Mouse (Mus musculus) urinary bladder, postnatal 14 days (tissue): ENCODE measurements around the gene Lgr4.

ENCODE experiments used
- DNase-seq: peaks from one replicate; pipeline ENCODE4 v3.0.0; 2021; ENCODE audit warnings: low spot score

Lgr4 gene

GRCm38 (mm10) chr2:109979209-109979608 lies 61.8 kb downstream of the Lgr4 start:
- DNase-seq = no peak

DNA sequence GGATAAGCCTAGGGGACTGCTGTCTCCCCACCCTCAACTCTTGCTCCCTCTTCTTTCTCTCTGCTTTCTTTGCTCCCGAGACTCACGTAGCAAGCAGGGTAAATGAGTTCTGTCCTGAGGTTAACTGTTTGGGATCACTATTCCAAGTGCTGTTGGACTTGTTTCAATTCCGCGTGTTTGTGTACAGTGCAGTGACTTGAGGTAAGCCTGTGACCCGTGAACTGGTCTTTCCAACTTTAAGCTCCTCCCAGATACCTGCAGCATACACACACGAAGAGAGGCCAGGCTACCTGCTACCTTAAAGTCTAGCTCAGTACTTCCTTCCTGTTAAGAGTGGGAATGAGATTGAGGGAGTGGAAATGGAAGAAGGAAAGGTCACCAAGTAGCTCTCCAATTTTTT lies 66.0 kb downstream of the Lgr4 start:
- no peak for DNase-seq

DNA sequence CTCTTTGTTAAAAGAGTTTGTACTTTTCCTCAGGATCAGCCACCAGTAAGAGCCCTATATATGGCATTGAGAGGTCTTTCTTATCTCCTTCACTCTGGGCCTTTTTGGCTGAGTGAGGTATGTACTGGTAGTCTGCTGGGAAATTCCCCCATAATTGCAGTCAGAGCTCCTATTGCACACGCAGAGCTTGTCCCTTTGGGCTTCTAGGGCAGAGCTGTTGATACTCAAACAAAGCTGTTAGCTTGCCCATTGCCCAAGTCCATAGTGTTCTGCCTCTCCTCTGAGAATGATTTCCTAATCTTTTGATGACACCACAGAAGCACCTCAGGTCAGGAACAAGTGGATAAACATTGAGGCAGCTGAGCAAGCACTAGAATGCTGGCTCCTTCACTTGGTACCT lies 67.5 kb downstream of the Lgr4 start:
- DNase-seq = no peak

GRCm38 (mm10) chr2:109985560-109985959 lies 68.1 kb downstream of the Lgr4 start:
- no peak for DNase-seq

DNA sequence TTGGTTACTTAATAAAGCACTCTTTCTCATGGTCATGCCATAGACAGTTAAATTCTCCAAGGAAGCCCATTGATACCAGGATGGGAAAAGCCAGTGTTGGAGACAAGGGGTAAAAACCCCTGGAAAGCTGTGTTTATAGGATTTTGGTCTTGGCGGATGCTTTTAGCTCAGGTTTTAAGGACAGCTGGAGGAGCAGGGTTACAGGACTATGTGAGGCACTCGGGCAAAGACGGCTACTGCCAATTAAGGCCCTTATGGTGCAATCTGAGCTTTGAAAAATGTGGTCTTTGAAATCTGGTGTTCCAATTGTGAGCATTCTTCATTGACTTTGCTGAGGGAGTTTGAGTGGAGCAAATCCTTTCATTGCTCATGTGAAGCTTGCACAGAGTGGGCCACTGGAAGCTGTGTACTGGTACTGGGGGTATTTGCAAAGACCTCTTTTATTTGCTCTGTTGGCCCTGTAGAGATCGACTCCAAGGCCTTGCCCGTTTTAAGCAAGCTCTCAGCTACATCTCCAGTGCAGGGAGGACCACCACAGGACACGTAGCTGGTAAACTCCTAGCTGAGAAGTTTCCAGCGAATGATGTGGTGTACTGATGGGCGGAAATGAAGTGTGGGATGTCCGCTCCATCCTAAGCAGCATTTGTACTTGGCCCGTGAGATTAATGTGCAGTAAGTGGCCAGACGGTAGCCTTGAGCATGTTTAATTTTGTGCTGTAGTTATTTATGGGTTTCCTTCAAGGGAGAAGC lies 68.8 kb downstream of the Lgr4 start:
- no peak for DNase-seq

DNA sequence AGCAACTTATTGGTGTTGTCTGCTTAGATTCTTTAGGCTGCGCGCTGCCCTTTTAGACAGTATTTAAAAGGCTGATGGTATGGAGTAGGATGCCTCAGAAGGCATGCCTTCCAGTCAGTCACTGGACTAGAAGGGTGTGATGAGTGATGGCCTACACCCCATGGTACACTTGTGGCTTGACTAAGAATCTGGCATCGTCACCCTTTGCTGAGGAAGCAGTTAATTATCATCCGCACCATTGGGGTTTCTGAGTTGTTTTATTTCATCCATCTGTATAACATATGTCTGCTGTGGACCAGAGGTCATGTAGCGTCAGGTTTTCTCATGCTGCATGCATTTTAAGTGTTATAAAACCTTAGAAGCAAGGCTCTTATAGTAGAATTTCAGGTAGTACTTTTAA lies 70.5 kb downstream of the Lgr4 start:
- DNase-seq = no peak

DNA sequence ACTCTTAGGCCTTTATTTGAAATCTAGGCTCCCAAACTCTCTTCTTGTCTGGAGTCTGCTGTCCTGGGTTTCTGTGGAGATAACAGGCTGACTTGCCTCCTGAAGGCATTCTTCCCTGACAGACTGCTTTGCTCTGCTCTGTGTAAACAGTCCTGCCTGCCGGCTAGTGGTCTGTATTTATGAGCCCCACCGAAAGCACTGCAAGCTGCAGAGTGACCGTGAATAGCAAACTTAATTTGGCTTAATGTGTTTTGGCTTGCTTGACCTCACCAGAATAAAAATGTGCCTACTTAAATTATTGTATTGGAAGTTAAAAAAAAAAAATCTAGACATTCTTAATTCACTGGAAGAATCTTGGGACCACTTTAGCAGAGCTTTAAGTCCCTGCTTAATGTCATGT lies 71.7 kb downstream of the Lgr4 start:
- no peak for DNase-seq

- DNase-seq = no peak
Observed at GRCm38 (mm10) chr2:109989679-109990473, 72.4 kb downstream of the Lgr4 start.

DNA sequence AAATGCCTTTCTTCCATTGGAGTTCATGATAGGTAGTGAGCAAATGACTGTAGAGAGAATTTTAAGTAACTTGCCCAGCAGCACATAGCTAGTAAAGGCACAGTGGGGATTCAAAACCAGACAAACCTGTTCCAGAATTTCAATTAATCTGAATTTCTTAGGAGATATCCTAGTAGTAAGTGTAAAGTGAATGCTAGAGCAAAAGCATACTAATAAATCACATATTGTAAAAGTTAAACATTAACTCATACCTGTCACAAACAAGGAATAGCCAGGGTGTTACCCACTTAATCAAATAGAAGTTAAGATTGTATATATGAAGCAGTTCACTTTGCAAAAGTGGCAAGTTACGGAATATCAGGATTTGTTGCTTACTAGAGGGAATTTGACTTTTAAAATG lies 74.3 kb downstream of the Lgr4 start:
- DNase-seq = no peak

GRCm38 (mm10) chr2:109992448-109993073 lies 75.1 kb downstream of the Lgr4 start:
- DNase-seq = no peak

GRCm38 (mm10) chr2:109993404-109993803 lies 76.0 kb downstream of the Lgr4 start:
- no peak for DNase-seq

- DNase-seq = no peak
Observed at GRCm38 (mm10) chr2:109995061-109995460, 77.6 kb downstream of the Lgr4 start.

GRCm38 (mm10) chr2:109996411-109996810 lies 79.0 kb downstream of the Lgr4 start:
- no peak for DNase-seq

GRCm38 (mm10) chr2:110004668-110005067 lies 87.2 kb downstream of the Lgr4 start:
- no peak for DNase-seq

GRCm38 (mm10) chr2:110005164-110005563 lies 87.7 kb downstream of the Lgr4 start:
- DNase-seq = no peak

DNA sequence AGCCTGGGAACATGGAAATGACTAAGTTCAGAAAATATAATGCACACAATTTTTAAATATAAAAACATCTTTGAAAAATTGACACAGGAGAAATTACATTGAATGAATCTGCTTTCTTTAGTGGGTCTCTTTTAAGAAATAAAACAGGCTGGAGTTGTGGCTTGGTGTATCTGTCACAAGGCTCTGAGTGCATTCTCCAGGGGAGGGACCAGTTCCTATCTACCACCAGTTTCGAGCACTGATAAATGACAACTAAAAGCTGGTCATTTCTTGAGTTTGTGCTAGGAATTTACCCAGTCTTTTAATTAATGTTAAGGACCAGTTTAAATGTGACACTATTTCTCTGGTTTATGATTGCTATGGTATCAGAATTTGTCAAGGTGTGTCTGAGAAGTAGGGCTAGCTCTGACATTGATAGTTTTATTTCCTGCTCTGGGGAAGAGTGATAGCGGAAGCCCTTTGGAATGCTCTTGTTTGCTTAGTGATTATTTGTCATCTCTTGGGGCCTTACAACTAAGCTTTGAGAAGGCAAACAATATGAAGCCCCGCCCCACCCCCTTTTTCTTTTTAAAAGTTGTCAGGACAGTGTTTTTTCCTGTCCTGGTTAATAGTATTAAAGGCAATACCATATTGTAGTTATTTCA lies 88.3 kb downstream of the Lgr4 start:
- DNase-seq = no peak

DNA sequence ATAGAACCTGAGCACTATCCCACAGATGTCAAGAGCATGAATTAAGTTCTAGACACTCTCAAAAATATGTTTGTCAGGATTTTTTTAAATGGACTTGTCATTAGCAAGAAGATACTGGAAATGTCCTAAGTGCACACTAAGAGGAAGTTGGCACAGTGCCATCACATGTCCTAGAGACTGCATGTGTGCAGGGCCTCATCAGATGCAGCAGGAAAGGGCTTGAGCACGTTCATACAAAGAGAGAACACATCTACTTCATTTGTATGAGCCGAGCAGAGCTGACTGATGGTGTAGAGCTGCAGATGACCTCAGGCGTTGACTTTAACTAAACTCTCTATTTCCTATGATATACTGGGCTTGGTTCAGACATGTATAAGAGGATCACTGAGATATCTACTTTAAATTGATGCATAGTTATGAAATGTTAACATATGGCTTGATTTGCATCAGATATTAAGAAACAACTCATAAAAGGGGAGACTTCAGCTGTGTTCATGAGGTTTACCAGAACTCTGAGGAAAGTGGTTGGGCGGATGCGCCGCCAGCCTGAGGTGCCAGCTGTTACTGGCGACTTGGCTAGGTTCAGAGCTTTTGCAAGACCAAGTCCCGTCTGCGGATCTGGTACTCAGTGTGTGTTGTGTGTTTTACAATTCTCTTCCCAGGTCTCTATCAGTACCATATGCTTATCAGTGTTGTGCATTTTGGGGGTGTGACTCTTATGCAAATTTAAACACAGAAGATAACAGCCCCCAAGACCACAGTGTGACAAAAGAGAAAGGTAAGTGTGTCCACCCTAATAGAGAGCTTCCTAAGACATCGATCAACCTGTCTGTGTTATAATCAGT lies 90.2 kb downstream of the Lgr4 start:
- no peak for DNase-seq

DNA sequence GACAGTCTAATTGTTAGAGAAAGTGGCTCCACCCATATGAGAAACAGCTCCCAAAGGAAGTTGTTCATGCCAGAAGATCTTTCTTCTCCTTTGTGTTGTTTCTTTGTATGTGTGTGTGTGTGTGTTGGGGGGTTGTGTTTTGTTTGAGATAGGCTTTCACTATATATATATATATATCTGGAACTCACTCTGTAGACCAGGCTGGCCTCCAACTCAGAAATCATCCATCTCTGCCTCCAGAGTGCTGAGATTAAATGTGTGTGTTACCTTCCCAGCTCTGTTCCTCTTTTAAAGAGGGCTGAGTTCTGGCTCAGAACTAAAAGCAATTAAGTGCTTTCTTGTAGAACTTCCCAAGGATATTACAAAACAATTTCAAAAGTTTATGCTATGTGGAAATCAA lies 92.0 kb downstream of the Lgr4 start:
- DNase-seq = no peak

DNA sequence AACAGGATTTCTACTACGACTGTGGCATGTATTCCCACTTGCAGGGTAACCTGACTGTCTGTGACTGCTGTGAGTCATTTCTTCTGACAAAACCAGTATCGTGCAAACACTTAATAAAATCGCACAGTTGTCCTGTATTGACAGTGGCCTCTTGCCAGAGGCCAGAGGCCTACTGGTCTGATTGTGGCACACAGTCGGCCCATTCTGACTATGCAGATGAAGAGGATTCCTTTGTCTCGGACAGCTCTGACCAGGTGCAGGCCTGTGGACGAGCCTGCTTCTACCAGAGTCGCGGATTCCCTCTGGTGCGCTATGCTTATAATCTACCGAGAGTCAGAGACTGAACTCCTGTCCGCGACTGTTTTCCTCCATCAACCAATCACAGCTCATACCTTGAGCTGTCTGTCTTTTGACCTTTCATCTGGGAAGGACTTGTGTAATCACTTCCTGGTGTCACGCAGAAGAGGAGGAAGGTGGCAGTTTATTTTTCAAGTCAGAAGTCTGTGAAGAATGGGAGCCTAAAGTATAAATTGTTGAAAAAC lies 94.8 kb downstream of the Lgr4 start:
- no peak for DNase-seq

GRCm38 (mm10) chr2:110017087-110017486 lies 99.6 kb downstream of the Lgr4 start:
- no peak for DNase-seq
